Mouse (Mus musculus) small intestine, adult 2 months (tissue): ENCODE measurements around the gene Zbtb43. TPM values are rescaled to one million over a fixed set of nuclear protein-coding genes. Genes with fewer than 3 reads are reported as not detected.

Experiments used
- H3K27ac ChIP-seq: fragments of 200-500 bp; 2 replicates; pipeline ENCODE4 v1.5.1; 2012; ENCODE audit warnings: low read depth, low read length, control low read depth, inconsistent platforms; ENCODE audit not compliant: insufficient read depth
- H3K27me3 ChIP-seq: fragments of 200-500 bp; 2 replicates; pipeline ENCODE4 v1.6.1; 2012; ENCODE audit warnings: mild to moderate bottlenecking, moderate library complexity, low read length, inconsistent platforms; ENCODE audit not compliant: control insufficient read depth, insufficient read depth
- H3K36me3 ChIP-seq: fragments of 200-500 bp; 2 replicates; pipeline ENCODE4 v1.6.1; 2012; ENCODE audit warnings: mild to moderate bottlenecking, low read length, control low read depth, inconsistent platforms; ENCODE audit not compliant: control insufficient read depth, insufficient read depth
- H3K4me1 ChIP-seq: fragments of 200-500 bp; 2 replicates; pipeline ENCODE4 v1.6.1; 2012; ENCODE audit warnings: low read length, inconsistent platforms, mixed read lengths; ENCODE audit not compliant: control insufficient read depth, insufficient read depth, insufficient read length
- H3K4me3 ChIP-seq: fragments of 200-500 bp; 2 replicates; pipeline ENCODE4 v1.5.1; 2012; ENCODE audit warnings: low read depth, mild to moderate bottlenecking, control low read depth, inconsistent platforms, low read length, moderate library complexity
- CTCF ChIP-seq: fragments of 200-500 bp; IDR thresholded peaks from 2 replicates; pipeline ENCODE4 v1.5.1; 2012; ENCODE audit warnings: low read depth, mild to moderate bottlenecking, control low read depth, inconsistent platforms, low read length, moderate library complexity, mixed read lengths; ENCODE audit not compliant: insufficient replicate concordance, insufficient read length; ENCODE audit errors: extremely low read depth
- POLR2A ChIP-seq: fragments of 200-500 bp; IDR thresholded peaks from 2 replicates; pipeline ENCODE4 v1.6.1; 2012; ENCODE audit warnings: low read depth, mild to moderate bottlenecking, control low read depth, inconsistent platforms, low read length, moderate library complexity
- WGBS: fragments of 180-500 bp; shearing (Covaris S2); methylation state at CpG from one replicate; pipeline ENCODE4 v1.1.7; 2018; 5-methylcytosine and 5-hydroxymethylcytosine counted together
- polyA plus RNA-seq: library from polyadenylated mRNA; depleted of rRNA; stranded (reverse); fragments of >200 nt; gene quantifications from 2 replicates; pipeline ENCODE4 v1.2.3, GENCODE M21; 2012

Zbtb43 gene
- polyA plus RNA-seq, 1 experiment = 7.7 TPM

DNA sequence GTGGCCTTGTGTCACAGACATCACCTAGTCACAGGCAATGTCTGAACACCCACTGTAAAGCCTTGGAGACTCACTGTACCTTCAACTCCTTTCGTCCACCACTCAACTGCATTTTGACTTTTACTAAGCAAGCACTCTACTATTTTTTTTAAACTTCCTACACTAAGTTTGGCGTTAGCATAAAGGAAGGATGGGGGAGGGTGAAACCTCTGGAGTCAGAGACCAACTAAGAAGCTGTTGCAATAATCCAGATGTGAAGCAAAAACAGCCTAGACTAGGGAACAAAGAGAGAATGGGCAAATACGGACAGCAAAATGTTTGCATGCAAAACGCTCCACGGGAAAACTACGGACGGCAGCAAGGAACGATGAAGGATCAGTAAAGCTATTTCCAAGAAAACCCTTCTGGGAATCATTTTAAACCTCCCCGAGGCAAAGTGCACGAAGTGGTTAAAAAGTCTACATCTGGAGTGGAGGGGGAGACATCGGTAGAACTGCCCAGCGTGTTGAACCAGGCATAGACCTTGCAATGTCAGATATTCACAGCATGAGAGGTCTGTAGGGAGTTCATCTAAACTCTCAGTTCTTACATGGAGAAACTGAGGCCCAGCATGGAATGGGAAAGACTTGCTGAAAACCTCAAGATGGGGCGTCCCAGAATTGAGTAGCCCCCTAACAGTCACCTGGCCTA lies 38.1 kb downstream of the Zbtb43 start:
- Histone ChIP-seq H3K27ac (0 out of 2 replicates have a peak overlapping the region, but pooled peaks have one; percentile 32), H3K36me3 (no peaks in the 10 kb centered on the region), H3K4me3 (peak overlapping the region; percentile 98), H3K4me1 (peaks cover 2% of the 10 kb centered on the region), H3K27me3 (no peaks in the 10 kb centered on the region)
- 4% methylated on average over 13 of the region's 13 CpGs for whole genome bisulfite sequencing
- no peak for TF ChIP-seq CTCF
- no peak for TF ChIP-seq POLR2A

DNA sequence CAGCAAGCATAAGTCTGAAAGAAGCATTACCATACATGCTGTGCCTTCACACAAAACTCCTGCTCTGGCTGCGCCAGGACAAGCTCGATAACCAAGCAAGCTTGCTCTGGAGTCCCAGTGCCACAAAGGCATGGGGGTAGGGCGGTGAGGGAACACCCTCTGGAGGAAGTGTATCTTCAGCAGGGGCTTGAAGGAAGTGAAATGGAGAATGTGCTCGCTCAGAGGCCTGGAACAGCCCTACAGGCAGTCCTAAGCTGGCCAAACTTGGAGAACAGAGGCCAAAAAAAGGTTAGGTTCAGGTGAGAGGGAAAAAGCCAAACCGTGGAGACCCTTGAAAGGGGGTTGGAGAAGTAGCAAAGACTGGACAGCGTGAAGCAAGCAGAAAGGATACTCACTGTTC lies 39.0 kb downstream of the Zbtb43 start:
- Histone ChIP-seq H3K27ac (peak overlapping the region; percentile 15; the same call in 1 of the 2 replicates), H3K4me1 (peaks cover 2% of the 10 kb centered on the region), H3K27me3 (no peaks in the 10 kb centered on the region), H3K36me3 (no peaks in the 10 kb centered on the region), H3K4me3 (peak overlapping the region; percentile 13; the same call in 1 of the 2 replicates)
- TF ChIP-seq POLR2A (no peak), CTCF (no peak)
- WGBS = 40% methylated on average over 6 of the region's 6 CpGs

DNA sequence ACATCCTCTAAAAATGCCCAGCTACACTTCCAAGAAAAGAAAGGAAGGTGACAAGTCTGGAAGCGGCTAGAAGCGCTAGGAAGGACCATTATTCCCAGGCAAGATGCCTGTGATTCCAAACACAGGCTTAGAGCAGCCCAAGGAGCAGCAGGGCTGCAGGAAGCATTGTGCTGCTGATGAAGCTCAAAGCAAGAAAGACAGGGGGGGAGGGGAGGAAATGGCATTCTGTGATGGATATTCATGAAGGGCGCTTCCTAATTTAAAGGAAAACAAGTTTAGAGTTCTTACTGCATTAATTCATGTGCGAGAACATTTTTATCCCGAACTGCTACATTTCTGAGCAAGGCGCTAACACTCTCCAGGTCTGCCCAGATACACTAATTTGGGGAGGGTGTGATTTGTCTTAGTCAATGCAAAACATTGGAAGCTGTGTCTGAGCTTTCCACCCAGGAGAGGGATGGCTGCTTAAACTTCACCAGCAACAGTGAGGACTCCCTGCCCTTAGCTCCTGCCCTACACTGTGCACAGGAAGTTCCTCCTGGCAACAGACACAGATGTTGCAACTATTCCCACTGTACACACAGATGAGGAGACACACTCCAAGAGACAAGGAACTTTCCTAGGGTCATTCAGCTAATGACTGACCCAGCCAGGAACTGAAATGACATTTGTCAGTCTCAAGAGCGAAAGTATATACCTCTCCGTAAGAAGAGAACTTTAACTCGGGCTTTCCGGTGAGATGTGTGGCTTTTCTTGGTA lies 41.5 kb downstream of the Zbtb43 start:
- Histone ChIP-seq H3K4me1 (peaks cover 2% of the 10 kb centered on the region), H3K36me3 (peaks cover 8% of the 10 kb centered on the region), H3K27me3 (no peaks in the 10 kb centered on the region), H3K27ac (no peak overlapping the region), H3K4me3 (no peak overlapping the region)
- TF ChIP-seq POLR2A (no peak), CTCF (no peak)
- 88% methylated on average over 10 of the region's 10 CpGs for WGBS

GRCm38 (mm10) chr2:33417454-33417853 lies 50.9 kb downstream of the Zbtb43 start:
- TF ChIP-seq POLR2A (no peak), CTCF (no peak)

DNA sequence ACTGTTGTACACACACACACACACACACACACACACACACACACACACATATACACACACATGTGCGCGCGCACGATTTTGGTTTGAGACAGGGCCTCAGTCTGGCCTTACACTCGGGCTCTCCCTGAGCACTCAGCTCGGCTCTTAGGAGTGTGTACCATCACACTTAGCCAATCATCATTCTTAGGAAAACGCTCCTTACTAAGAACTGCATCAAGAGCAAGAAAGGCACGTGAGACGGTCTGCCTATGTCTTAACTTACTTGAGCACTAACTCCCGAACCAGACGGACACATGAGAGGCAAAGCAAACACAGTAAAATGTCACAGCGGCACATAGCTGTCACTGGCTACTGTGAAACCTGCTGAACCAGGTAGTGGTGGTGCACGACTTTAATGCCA lies 54.3 kb downstream of the Zbtb43 start:
- Histone ChIP-seq H3K36me3 (peaks cover 19% of the 10 kb centered on the region), H3K4me3 (no peak overlapping the region), H3K27ac (no peak overlapping the region), H3K4me1 (no peaks in the 10 kb centered on the region), H3K27me3 (no peaks in the 10 kb centered on the region)
- TF ChIP-seq CTCF (no peak), POLR2A (no peak)
- WGBS = 80% methylated on average over 13 of the region's 13 CpGs

More at GRCm38 (mm10) chr2:33417454-33417853, 50.9 kb downstream of the Zbtb43 start:
- H3K4me1 ChIP-seq = no peaks in the 10 kb centered on the region
- 54% methylated on average over 4 of the region's 4 CpGs for WGBS
- peaks cover 3% of the 10 kb centered on the region; the same call in 1 of the 2 replicates for H3K36me3 ChIP-seq
- H3K4me3 ChIP-seq = no peak overlapping the region
- H3K27ac ChIP-seq = no peak overlapping the region
- H3K27me3 ChIP-seq = no peaks in the 10 kb centered on the region

GRCm38 (mm10) chr2:33412111-33412510 lies 56.2 kb downstream of the Zbtb43 start:
- Histone ChIP-seq H3K4me1 (no peaks in the 10 kb centered on the region), H3K27ac (no peak overlapping the region), H3K36me3 (peaks cover 19% of the 10 kb centered on the region), H3K27me3 (no peaks in the 10 kb centered on the region), H3K4me3 (no peak overlapping the region)
- 88% methylated on average over 14 of the region's 14 CpGs for WGBS
- no peak for TF ChIP-seq CTCF
- no peak for TF ChIP-seq POLR2A

DNA sequence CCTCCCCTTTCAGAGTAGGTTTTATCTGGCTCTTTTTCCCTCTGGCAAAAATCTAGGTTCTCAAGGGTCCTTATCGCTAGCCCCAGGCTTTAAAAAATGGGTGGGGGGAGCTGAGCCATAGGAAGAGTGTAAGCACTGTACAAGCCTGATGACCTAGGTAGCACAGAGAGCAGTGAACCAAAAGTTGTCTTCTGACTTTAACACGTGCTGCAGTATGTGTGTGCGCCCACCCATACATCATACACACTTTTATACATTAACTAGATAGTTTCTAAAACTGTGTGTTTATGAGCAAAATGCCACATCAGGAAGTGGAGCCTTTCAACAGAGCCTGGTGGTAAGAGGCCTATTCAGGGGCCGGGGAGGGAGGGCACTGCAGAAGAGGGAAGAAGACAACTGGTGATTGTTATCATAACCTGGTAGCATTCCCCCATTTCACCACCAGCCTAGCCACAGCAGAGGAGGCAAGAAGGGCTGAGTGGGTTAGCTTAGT lies 64.8 kb downstream of the Zbtb43 start:
- no peak for TF ChIP-seq CTCF
- H3K27me3 ChIP-seq = no peaks in the 10 kb centered on the region
- 41% methylated on average over 4 of the region's 4 CpGs for WGBS
- no peaks in the 10 kb centered on the region for H3K4me1 ChIP-seq
- 0 out of 2 replicates have a peak, but pooled peaks cover 1% of the 10 kb centered on the region for H3K36me3 ChIP-seq
- H3K4me3 ChIP-seq = no peak overlapping the region
- no peak overlapping the region for H3K27ac ChIP-seq

- TF ChIP-seq CTCF (no peak; the same call in 1 of the 2 replicates), POLR2A (no peak)
- H3K27me3 ChIP-seq = no peaks in the 10 kb centered on the region
- H3K27ac ChIP-seq = no peak overlapping the region
- 0 out of 2 replicates have a peak, but pooled peaks cover 1% of the 10 kb centered on the region for H3K36me3 ChIP-seq
- H3K4me1 ChIP-seq = no peaks in the 10 kb centered on the region
- 79% methylated on average over 5 of the region's 5 CpGs for WGBS
- no peak overlapping the region for H3K4me3 ChIP-seq
Observed at GRCm38 (mm10) chr2:33402638-33403037, 65.7 kb downstream of the Zbtb43 start.
